Mouse (Mus musculus) sigmoid colon, adult 10 weeks (tissue): ENCODE results near the gene Vmn2r6. TPM values are rescaled to one million over a fixed set of nuclear protein-coding genes. Genes with fewer than 3 reads are reported as not detected.

ENCODE experiments used
- polyA plus RNA-seq: library from polyadenylated mRNA; stranded (reverse); fragments of 350-450 nt; fragmentation: Illumina TruSeq; extraction: RNeasy Lipid Tissue Mini Kit (QIAGEN cat#74804); gene quantifications from one replicate; pipeline ENCODE4 v1.2.3, GENCODE M21; 2014; ENCODE audit warnings: low read depth, low replicate concordance

Vmn2r6 gene
- polyA plus RNA-seq, result not detected

GRCm38 (mm10) chr3:64565730-64566129, at the start of gene Vmn2r6:
Vmn2r6 (minus strand) TSS chr3:64565830.

GRCm38 (mm10) chr3:64509742-64510141, 55.9 kb downstream of the Vmn2r6 start, which contains the start of gene Vmn2r5:
Vmn2r5 (minus strand) TSS chr3:64509842.

Other genes starting within 250 kb of the Vmn2r6 start
- not detected for gene Vmn2r4, start 150.5 kb downstream of the Vmn2r6 start, polyA plus RNA-seq
- not detected for gene Vmn2r5, start 56.0 kb downstream of the Vmn2r6 start, polyA plus RNA-seq